Mouse (Mus musculus) hindbrain, postnatal 0 days (tissue): ENCODE measurements around the gene Suclg2. TPM values are rescaled to one million over a fixed set of nuclear protein-coding genes. Genes with fewer than 3 reads are reported as not detected.
A peak's percentile ranks its signal among the peaks of the same experiment; 100 is the strongest.

Source experiments
- ATAC-seq: fragments of 200-750 bp; cut with Nextera tagmentation; 2 replicates; pipeline ENCODE4 v1.8.0; 2017; ENCODE audit warnings: mild to moderate bottlenecking, moderate TSS enrichment, moderate library complexity
- DNase-seq: peaks from one replicate; pipeline ENCODE4 v3.0.0-alpha.2; 2015; ENCODE audit warnings: low spot score
- H3K27ac ChIP-seq: fragments of 300-500 bp; sonication (generic); 2 replicates; pipeline ENCODE4 v1.5.1; 2014; ENCODE audit warnings: mild to moderate bottlenecking
- H3K27me3 ChIP-seq: fragments of 300-500 bp; sonication (generic); 2 replicates; pipeline ENCODE4 v1.6.1; 2014; ENCODE audit warnings: low read length, mixed read lengths; ENCODE audit not compliant: insufficient read depth
- H3K36me3 ChIP-seq: fragments of 300-500 bp; sonication (generic); 2 replicates; pipeline ENCODE4 v1.6.1; 2014; ENCODE audit warnings: low read length, mixed read lengths; ENCODE audit not compliant: insufficient read depth
- H3K4me1 ChIP-seq: fragments of 300-500 bp; sonication (generic); 2 replicates; pipeline ENCODE4 v1.6.1; 2014; ENCODE audit warnings: antibody characterized with exemption, low read length, mixed read lengths; ENCODE audit not compliant: insufficient read depth
- H3K4me2 ChIP-seq: fragments of 300-500 bp; sonication (generic); 2 replicates; pipeline ENCODE4 v1.6.1; 2014; ENCODE audit warnings: low read depth, mild to moderate bottlenecking, low read length, moderate library complexity, mixed read lengths
- H3K4me3 ChIP-seq: fragments of 300-500 bp; sonication (generic); 2 replicates; pipeline ENCODE4 v1.5.1; 2014; ENCODE audit warnings: low read length
- H3K9ac ChIP-seq: fragments of 300-500 bp; sonication (generic); replicated peaks from 2 replicates; pipeline ENCODE4 v1.6.1; 2014; ENCODE audit warnings: mild to moderate bottlenecking, low read length, moderate library complexity, mixed read lengths
- H3K9me3 ChIP-seq: fragments of 300-500 bp; sonication (generic); 2 replicates; pipeline ENCODE4 v1.6.1; 2016; ENCODE audit warnings: low read length, mixed read lengths
- CTCF ChIP-seq: IDR thresholded peaks from 2 replicates; pipeline ENCODE4 v1.5.1; 2016; ENCODE audit warnings: antibody characterized with exemption, control low read depth, low read depth
- WGBS: fragments of 180-500 bp; shearing (Covaris S2); extraction: QIAGEN DNeasy Blood & Tissue Kit; methylation state at CpG from one replicate; pipeline ENCODE4 v1.1.7; 2014; 5-methylcytosine and 5-hydroxymethylcytosine counted together
- polyA plus RNA-seq: library from polyadenylated mRNA; unstranded; fragments of >200 nt; fragmentation: Nextera tagmentation; extraction: Ambion mirVana; gene quantifications from 2 replicates; pipeline ENCODE4 v1.2.1, GENCODE M21; 2015
- total RNA-seq: library from RNA; depleted of rRNA; stranded (reverse); fragments of >200 nt; gene quantifications from 2 replicates; pipeline ENCODE4 v1.2.3, GENCODE M21; 2014

Suclg2 gene
- total and polyA plus RNA-seq, 2 experiments from 2014 or later: 13.9 to 22.6 TPM

GRCm38 (mm10) chr6:95492216-95492956, 226.2 kb downstream of the Suclg2 start:
- H3K27ac ChIP-seq: no peak overlapping the region
- H3K36me3 ChIP-seq: no peaks in the 10 kb centered on the region
- no peaks in the 10 kb centered on the region for H3K27me3 ChIP-seq
- DNase-seq (no peak), ATAC-seq (no peak)
- H3K9ac ChIP-seq: no peak overlapping the region
- no peak for TF ChIP-seq CTCF
- WGBS: 87% methylated on average over 8 of the region's 8 CpGs
- no peak overlapping the region for H3K4me2 ChIP-seq
- H3K4me1 ChIP-seq: no peaks in the 10 kb centered on the region
- H3K9me3 ChIP-seq: no peaks in the 10 kb centered on the region
- H3K4me3 ChIP-seq: no peak overlapping the region

GRCm38 (mm10) chr6:95491043-95491442, 227.6 kb downstream of the Suclg2 start:
- ATAC-seq: no peak
- no peaks in the 10 kb centered on the region for H3K9me3 ChIP-seq
- H3K4me2 ChIP-seq: no peak overlapping the region
- no peak overlapping the region for H3K4me3 ChIP-seq
- WGBS: 85% methylated on average over 2 of the region's 2 CpGs
- no peak overlapping the region for H3K27ac ChIP-seq
- H3K4me1 ChIP-seq: no peaks in the 10 kb centered on the region
- DNase-seq: no peak
- no peaks in the 10 kb centered on the region for H3K27me3 ChIP-seq
- no peak for TF ChIP-seq CTCF
- H3K36me3 ChIP-seq: no peaks in the 10 kb centered on the region
- H3K9ac ChIP-seq: no peak overlapping the region

- no peaks in the 10 kb centered on the region for H3K9me3 ChIP-seq
- H3K27ac ChIP-seq: no peak overlapping the region
- 0 out of 2 replicates have a peak, but pooled peaks cover 5% of the 10 kb centered on the region for H3K4me1 ChIP-seq
- no peaks in the 10 kb centered on the region for H3K27me3 ChIP-seq
- H3K9ac ChIP-seq: no peak overlapping the region
- TF ChIP-seq CTCF: no peak
- no peaks in the 10 kb centered on the region for H3K36me3 ChIP-seq
- no peak overlapping the region for H3K4me3 ChIP-seq
- ATAC-seq (no peak), DNase-seq (no peak)
- 86% methylated on average over 6 of the region's 6 CpGs for WGBS
- no peak overlapping the region for H3K4me2 ChIP-seq
Measured at GRCm38 (mm10) chr6:95485791-95486190, 232.8 kb downstream of the Suclg2 start.

- Histone ChIP-seq H3K9ac (no peak overlapping the region), H3K4me1 (0 out of 2 replicates have a peak, but pooled peaks cover 5% of the 10 kb centered on the region), H3K4me2 (no peak overlapping the region), H3K27ac (no peak overlapping the region), H3K36me3 (no peaks in the 10 kb centered on the region), H3K27me3 (no peaks in the 10 kb centered on the region), H3K9me3 (no peaks in the 10 kb centered on the region), H3K4me3 (no peak overlapping the region)
- WGBS: 50% methylated on average over 7 of the region's 7 CpGs
- TF ChIP-seq CTCF: peak; percentile 91
- ATAC-seq (peak; percentile 74), DNase-seq (peak; percentile 84)
Measured at GRCm38 (mm10) chr6:95484183-95484818, 234.3 kb downstream of the Suclg2 start.

- Histone ChIP-seq H3K27me3 (no peaks in the 10 kb centered on the region), H3K36me3 (no peaks in the 10 kb centered on the region), H3K9me3 (no peaks in the 10 kb centered on the region), H3K4me1 (0 out of 2 replicates have a peak, but pooled peaks cover 5% of the 10 kb centered on the region), H3K4me3 (no peak overlapping the region), H3K9ac (no peak overlapping the region), H3K4me2 (no peak overlapping the region), H3K27ac (no peak overlapping the region)
- WGBS: 89% methylated on average over 4 of the region's 4 CpGs
- TF ChIP-seq CTCF: no peak
- DNase-seq (no peak), ATAC-seq (no peak)
Measured at GRCm38 (mm10) chr6:95483686-95484085, 234.9 kb downstream of the Suclg2 start.

- DNase-seq: peak; percentile 47
- peak; percentile 53; the same call in 1 of the 2 replicates for ATAC-seq
- Histone ChIP-seq H3K4me1 (0 out of 2 replicates have a peak, but pooled peaks cover 5% of the 10 kb centered on the region), H3K36me3 (no peaks in the 10 kb centered on the region), H3K27ac (no peak overlapping the region), H3K9me3 (no peaks in the 10 kb centered on the region), H3K27me3 (no peaks in the 10 kb centered on the region), H3K9ac (no peak overlapping the region), H3K4me3 (no peak overlapping the region), H3K4me2 (no peak overlapping the region)
- TF ChIP-seq CTCF: no peak
- 44% methylated on average over 6 of the region's 6 CpGs for WGBS
Measured at GRCm38 (mm10) chr6:95483127-95483526, 235.5 kb downstream of the Suclg2 start.

GRCm38 (mm10) chr6:95479801-95480200, 238.8 kb downstream of the Suclg2 start:
- ATAC-seq (no peak), DNase-seq (no peak)
- no peak for TF ChIP-seq CTCF
- Histone ChIP-seq H3K27ac (no peak overlapping the region), H3K27me3 (no peaks in the 10 kb centered on the region), H3K36me3 (no peaks in the 10 kb centered on the region), H3K4me3 (no peak overlapping the region), H3K9ac (no peak overlapping the region), H3K4me2 (no peak overlapping the region), H3K9me3 (no peaks in the 10 kb centered on the region), H3K4me1 (0 out of 2 replicates have a peak, but pooled peaks cover 5% of the 10 kb centered on the region)
- WGBS: 97% methylated on average over 6 of the region's 6 CpGs
